Mouse (Mus musculus) ovary, adult 18-20 months (tissue): ENCODE data around the gene Tmem177.

ENCODE experiments used
- DNase-seq: peaks from one replicate; pipeline ENCODE4 v3.0.0; 2022; ENCODE audit warnings: low spot score, mixed read lengths

Tmem177 gene

GRCm38 (mm10) chr1:119889347-119889746, 23.7 kb downstream of the Tmem177 start:
- DNase-seq = no peak

- DNase-seq = no peak
These were observed 26.7 kb downstream of the Tmem177 start for GRCm38 (mm10) chr1:119886320-119886719.

DNA sequence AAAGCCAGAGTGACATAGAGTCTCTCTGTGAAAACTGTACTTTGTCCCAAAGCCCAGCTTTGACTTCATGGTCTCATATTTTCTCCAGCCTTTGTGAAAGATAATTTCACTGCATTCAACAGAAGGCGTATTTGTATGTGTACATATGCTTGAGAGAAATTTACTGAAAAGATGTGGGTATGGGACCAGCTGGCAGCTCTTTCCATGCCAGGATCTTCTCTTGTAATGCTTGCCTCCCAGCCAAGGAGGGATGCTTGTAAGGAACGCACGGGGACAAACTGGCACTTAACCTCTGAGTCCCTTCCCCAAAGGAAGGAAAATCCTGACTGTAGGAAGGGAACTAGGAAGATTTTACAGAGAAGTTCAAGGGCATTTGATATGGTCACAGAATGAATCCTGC, 28.7 kb downstream of the Tmem177 start:
- no peak for DNase-seq

DNA sequence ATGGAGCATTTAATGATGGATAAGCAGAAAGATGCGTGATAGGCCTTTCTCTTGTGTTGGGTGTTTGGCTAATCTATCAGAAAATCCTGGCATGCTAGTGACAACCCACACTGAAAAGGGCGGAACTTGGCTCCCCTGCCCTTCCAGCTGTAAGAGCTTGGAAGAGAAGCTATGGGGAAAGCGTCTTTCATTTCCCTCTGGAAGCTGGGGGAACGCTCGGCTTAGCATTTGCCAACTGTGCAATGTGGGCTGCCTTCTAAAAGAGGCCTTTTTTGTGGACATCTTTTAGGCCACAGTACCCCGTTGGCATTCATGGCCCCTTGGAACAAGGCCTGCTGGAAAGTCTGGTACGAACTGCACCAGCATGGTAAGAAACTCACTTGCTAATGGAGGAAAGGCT, 34.1 kb downstream of the Tmem177 start:
- peak; percentile 26 for DNase-seq

- DNase-seq = no peak
These were observed 35.5 kb downstream of the Tmem177 start for GRCm38 (mm10) chr1:119877469-119877868.

- DNase-seq = no peak
These were observed 44.4 kb downstream of the Tmem177 start for GRCm38 (mm10) chr1:119868395-119869161.

DNA sequence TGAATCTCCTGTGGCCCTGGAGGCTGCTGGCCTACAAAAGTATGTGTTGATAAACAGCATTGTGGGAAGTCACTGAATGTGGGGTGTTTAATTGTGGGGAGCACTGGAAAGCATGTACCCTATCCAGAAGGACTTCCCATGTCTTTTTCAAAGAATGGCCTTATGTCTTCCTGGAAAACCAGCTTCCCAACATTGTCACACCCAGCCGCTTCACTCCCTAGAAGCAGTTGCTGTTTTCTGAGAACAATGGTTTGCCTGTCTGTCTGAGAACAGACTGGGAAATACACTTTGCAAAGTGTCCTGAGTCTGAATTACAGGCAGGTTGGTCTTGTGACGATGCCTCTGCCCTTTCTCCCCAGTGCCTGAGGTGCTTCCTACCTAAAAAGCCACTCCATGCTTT, 45.7 kb downstream of the Tmem177 start:
- DNase-seq = no peak

DNA sequence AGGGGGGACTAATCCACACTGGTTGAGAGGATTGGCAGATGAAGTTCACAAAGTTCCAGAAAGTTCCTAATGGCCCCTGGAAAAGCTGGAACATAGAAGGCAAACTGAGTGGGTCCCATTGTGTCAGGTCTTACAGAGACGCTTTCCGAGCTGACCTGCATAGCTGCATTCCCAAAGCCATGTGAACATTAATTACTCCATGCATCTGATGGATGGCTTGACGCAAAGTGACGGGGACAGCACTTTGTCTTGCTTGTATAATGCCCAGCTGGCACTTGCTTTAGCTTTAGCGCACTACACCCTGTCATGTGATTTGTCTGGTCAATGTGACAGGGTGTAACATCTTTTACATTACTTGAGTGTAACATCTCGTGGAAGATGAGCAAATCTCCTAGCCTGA, 47.7 kb downstream of the Tmem177 start:
- DNase-seq = no peak

- no peak for DNase-seq
These were observed 49.3 kb downstream of the Tmem177 start for GRCm38 (mm10) chr1:119863507-119864296.

- no peak for DNase-seq
These were observed 53.4 kb downstream of the Tmem177 start for GRCm38 (mm10) chr1:119859566-119859965.
